Mouse (Mus musculus): ENCODE measurements at regions not wholly inside any gene's neighbourhood (a gene's known extent, or its start where the extent isn't known, plus 50 kb on each side); places are given as distances from the start of the nearest gene placed in this dataset.

DNA sequence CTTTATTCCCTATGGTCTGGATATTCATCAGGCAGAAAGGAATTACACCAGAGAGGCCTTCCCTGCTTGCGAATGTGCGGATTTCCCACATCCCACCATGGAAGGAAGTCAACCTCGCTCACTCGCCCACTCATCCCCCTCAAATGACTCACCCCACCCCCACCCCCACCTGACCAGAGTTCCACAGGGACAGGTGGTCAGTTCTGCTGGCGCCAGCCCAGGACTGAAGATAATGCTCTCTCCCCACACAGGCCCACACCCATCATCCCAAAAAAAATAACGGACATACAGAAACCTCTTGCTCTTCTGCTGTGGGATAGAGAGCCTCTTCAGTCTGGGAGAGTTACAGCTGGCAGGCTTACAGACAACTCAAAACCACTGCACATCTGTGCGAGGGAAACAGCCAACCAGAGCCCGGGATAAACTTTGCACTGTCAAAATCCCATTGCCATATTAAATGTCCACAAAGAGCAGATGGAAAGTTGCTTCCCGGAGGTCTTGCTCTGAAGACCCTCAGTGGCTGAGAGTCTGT lies 128.0 kb downstream of the Lrrc30 start:
- DNase-seq (ENCODE audit: low spot score), result no peak

DNA sequence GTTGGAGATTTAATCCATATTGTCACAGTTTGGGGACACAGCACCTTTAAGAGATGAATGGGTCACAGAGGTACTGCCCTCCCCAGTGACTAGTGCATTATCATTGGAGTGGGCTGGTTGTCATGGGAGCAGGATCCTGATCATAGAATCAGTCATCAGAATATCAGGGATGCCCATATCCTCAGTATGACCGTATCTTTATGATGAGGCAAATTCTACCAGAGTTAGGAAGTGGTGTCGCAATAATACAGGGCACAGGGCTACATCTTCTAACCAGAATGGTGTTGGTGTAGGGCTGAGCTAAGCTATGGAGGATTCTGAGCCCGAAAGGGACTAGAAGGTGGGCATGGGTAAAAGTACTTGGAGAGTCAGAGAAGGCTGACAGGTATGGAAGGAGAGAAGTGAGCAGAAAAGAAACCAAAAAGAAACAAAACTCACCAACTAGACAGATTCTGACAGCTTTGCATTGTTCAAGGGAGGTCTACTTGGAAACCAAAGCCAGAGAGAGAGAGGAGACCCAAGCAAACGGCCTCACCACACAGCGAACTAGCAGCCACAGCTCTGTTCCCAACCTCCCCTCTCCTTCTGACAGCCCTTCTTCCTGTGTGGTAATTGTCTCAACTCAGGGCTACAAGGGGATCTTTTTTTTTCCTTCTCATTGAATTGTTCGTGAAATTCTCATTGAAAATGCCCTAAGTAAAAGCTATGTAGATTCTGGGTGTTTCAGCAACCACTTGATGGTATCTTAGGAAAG lies 129.2 kb downstream of the Lrrc30 start:
- no peak for DNase-seq (ENCODE audit: low spot score)

DNA sequence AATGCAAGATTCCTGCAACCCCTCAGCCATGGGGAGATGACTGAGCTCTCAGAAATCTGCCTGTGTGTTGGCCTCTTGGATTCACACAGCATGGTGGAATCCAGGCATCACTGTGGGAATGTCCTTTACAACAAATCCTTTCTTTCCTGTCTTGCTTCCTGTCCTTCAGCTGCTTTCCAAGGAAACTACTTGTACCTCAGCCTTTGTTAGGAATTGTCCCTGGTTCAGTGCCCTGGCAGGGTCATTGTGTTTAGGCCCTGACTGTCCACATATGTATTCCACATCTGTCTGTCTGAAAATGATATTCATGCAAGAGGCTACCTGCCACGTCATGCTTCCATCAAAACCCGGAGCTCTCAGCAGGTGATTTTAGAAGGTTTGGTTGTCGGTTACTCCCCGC lies 129.9 kb downstream of the Lrrc30 start:
- no peak for DNase-seq (ENCODE audit: low spot score)

DNA sequence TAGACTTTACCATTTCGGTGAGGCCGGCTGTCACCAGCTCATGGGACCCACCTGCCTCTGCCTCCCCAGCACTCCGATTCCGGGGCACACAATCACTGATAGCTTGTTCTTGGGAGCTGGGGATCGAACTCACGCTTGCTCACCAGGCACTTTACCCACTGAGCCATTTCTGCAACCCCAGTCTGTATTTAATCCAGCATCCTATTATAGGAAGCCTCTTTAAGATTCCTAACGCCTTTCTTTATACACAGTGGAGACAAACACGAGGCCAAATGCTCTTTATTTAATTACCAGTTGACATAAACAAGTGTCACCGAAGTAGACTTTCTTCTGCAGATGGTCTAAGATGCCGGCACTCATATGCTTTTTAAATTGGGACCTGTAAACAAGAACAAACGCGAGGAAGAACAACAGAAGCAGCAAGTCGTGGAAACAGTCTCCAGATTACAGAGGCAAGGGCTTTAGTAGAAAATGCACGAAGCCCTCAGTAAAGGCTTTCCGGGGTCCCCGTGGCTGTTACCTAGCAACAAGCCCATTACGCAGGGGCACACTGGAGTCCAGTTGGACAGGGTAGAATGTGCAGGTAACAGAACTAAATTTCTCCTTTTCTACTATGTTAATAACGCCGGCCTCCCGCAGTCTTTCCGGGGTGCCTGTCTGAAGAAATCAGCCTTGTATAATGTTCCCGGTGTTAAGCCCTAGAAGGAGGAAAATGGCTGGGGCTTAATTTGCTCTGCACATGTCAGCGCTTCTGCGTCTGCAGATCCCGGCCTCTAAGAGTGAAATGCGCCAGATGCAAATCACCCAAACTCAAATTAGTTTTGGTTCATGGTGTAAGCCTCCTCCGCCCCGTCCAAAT lies 132.5 kb downstream of the Lrrc30 start:
- no peak for DNase-seq (ENCODE audit: low spot score)

DNA sequence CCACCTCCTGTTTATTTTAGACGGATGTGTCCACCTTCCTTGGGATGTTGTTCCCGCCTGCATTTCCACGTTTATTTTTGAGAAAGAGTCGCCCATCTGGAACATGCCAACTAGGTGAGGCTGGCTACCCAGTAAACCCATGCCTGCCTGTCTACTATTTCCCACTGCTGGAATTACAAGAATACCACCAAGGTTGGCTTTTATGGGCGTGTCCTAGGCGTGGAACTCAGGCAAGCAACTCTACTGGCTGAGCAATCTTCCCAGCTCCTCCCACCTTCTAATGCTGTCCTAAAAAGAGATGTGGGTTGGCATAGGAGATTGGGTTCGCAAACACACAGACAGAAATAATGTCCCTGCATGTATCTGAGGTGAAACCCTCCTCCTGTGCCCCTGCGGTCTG lies 135.1 kb downstream of the Lrrc30 start:
- DNase-seq (ENCODE audit: low spot score), result no peak

DNA sequence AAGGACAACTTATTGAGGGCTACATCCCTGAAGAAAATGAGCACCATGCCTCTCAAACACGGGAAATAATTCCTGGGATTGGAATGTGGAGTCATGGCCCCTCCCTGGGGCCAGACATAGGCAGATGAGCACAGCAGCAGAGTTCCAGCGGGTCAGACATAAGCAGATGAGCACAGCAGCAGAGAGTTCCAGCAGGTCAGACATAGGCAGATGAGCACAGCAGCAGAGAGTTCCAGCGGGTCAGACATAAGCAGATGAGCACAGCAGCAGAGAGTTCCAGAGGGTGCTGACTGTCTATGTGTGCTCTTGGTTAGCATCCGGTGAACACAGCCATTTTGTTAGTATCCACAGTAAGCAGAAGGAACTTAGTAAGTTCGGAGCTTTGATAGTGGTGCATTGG lies 126.2 kb upstream of the Ptprm start:
- DNase-seq (ENCODE audit: low spot score), result no peak

DNA sequence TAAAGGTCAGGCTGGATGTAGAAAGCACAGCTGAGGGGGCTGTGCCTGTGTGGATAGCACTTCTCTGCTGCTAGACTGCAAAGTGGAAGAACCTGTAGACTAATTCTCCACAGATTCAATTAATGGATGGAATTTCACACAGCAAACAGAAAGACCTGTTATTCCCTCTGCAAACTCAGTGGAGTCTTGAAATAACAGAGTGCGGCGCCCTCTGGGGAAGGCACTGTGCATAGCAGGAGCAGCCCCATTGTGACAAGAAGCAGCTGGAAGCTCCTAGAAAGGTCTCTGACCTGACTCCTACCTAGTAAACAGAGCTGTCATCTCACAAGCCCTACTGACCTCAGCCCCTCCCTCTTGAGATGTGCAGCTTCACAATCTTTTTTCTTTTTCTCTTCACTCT lies 118.9 kb upstream of the Ptprm start:
- DNase-seq (ENCODE audit: low spot score), result peak; percentile 53

DNA sequence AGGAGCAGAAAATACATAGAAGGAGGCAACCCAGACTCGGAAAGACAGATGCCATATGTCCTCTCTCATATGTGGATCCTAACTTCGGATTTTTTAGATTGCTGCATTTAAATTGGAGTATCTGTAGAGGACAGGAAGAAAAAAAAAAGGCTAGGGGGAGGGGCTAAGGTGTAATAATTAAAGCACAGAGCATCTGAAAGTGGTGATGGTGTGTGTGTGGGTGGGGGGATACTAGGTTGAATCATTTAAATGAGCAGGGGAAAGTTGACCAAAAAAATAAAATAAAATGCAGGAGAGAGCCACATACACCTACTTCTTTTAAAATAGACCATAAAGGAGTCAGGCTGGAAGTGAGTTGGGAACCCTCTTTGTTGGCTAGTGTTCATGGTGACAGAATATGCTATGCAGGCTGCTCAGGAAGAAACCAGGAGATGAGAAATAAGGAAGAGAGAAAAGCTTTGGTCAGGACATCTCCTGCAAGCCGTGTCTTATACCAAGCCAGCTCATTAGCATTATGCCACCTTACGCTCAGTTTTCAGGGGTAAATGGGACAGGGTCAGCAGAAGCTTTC lies 104.7 kb upstream of the Ptprm start:
- DNase-seq (ENCODE audit: low spot score), result no peak

DNA sequence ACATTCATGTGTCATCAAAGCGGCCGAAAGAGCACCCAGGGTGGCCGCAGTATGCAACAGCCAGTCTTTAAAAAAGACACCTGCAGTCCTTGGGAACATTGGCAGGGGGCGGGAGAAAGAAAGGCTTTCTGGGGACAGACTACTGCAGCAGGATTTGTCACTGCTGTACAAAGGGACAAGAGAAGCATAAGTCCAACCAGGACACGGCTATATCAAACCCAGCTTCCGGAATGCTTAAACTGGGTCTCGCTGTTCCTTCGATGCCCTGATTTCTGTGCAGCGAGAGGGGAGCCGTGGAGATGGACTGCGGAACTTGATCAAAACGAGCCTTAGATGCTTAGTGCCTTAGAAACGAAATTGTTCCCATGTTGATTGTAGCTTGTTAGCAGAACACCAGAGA lies 97.7 kb upstream of the Ptprm start:
- no peak for DNase-seq (ENCODE audit: low spot score)

DNA sequence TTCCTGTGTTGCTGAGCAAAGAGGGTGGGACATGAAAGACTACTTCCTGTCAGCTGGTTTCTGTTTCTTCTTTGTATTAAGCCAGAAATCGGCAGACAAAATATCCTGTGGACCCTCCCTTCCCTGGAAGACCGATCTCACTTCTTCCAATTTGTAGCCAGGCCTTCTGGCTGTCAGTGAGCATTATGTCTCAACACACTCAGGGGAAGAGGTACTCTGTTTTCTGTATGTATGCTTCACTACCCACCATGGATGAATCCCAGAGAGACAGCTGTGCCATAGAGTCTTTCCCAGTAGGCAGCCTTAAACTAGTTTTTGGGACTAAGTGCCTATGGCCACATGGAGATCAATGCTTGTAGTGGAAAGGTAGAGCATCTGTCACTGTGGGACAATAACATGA lies 96.8 kb upstream of the Ptprm start:
- no peak for DNase-seq (ENCODE audit: low spot score)

DNA sequence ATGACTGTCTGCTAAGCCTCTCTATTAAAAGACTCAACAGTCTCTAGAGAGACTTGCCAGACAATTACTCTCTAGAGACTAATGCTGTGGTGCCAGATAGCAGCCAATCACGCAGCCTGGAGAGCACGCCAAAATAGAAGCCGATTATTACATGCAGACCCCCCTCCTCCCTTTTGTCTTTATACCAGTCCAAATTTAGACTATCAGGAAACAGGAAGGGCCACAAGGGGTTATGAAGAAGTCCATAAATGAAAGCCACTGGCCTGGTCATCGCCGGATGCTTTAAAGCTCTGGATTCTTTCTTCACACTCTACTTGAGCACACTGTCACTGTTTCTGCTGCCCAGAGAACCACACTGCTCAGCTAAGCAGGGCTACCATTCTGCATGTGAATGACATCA lies 95.8 kb upstream of the Ptprm start:
- DNase-seq (ENCODE audit: low spot score), result no peak

DNA sequence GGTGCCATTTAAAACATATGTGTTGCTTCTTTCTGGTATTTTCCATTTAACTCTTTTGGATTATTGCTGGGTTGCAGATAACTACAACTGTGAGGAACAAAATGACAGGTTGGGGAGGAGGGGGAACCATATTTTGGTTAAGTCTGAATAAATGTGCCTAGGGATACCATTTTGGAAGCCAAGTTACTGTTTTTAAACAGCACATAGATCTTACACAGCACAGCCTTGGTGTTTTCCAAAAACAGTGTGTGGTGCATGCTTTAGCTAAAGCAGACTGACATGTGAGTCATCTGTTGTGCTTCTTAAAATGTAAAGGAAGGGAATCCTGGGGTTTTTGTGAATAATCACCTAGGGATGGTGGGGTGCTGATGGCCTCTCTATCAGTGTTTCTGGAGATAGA lies 91.7 kb upstream of the Ptprm start:
- no peak for DNase-seq (ENCODE audit: low spot score)

DNA sequence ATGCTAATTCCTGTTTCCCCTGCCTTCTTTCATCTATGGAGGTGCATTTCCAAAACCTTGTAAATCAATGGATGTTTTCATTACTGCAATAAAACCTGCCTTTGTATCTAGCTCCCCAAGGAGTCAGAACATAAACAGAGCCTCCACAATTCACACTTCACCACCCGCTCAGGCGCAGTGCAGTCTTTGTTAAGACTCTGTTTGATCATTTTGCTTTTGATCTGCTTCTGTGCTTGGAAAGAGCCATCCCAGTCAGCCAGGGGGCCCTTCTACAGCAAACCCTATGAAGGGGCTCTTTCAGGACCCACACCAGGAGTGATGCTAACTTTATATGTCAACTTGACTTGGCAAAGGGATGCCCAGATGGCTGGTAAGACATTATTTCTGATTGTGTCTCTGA lies 86.7 kb upstream of the Ptprm start:
- DNase-seq (ENCODE audit: low spot score), result no peak

DNA sequence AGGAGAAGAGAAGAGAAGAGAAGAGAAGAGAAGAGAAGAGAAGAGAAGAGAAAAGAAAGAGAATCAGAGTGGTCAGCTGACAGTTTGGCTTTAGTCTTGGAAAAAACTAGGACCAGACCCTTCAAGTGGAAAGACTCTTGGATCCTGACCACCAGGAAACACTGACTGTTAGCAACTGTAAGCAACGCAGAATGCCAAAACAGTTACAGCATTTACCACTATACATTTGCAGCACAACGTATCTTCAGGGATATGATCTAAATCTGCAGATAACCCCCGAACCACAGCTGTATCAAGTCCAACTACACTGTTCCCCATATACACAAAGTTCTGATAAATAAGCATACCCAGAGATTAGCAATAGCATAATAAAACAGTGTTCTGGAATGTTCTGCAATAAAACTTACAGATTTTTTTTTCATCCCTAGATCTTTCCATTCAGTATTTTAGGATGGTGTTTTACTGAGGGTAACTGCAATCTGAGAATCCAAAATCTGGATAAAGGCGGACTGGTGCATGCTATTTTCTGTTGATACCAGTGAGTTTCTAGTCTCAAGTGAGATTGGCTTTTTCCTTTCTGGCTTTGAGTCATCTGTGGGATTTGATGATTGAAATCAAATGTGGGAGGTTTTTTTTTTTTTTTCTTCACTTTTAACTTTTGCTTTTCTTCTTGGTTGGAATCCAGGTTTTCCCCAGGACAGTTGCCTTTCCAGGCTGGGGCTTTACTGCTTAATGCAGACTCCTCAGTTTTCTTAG lies 65.9 kb upstream of the Ptprm start:
- DNase-seq (ENCODE audit: low spot score), result no peak

DNA sequence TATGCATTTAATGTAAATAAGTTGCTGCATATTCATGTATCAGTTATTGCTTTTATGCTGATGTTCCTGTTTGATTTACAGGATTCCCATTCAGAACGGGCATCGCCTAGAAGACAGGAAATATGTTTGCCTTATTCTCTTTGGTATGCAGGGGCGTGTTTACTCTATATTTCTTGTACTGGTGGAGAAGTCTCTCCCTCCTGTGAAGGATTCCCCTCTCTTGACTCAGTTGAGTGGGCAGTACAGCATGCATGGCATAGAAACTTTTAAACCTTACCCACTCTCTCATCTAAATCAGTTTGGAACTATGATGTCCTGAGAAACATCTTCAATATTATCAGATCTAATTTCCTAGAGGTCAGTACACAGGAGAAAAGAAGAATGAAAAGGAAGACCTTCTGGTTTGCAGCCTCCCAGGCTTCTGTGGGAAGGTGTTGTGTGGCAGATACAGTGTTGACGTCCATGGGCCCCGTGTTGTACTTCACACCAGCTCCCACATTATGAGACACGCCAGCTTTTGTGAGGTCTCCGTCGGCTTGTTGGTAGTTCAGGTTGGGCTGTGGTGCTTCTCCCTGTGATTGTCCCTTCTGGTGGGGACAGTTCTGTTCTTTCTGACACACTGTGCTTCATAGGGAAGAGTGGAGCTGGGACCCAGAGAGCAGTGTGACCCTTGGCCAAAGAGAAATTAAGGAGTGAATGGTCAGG lies 58.4 kb upstream of the Ptprm start:
- no peak for DNase-seq (ENCODE audit: low spot score)

DNA sequence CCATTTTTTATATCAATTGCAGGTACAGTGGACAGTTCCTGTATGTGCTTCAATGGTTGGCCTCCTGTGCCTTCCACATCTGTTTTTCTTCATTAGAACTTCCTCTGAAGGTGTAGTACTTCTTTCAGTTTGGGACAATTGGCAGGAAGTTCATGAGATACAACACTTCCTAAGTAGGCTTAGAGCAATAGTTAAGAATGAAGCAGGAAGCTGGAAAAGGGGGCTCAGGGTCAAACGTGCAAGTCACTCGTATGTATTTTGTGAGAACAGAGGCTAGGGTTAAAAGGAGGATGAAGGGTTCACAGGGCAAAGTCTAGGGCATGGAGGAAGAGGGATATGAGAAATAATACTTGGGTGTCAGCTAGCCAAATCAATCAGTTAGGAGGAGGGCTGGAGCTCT lies 55.7 kb upstream of the Ptprm start:
- DNase-seq (ENCODE audit: low spot score), result no peak

DNA sequence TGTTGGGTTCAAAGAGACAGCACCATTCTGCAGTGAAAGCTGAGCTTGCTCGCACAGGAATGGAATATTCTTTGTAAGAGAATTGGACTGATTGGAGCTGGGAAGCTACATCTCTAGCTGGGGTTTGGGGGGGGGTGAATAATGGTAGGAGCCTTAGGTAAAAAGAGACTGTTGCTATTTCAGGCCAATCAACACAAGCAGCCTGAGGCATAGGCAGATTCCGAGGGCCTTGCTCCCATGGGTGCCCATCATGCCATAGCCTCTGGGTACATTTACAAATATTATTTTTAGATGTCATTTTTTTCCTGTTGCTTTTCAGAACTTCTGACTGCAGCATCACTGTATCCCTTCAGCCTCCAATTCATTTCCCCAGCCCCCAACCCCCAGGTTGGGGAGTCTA lies 51.7 kb upstream of the Ptprm start:
- DNase-seq (ENCODE audit: low spot score), result no peak
